Mouse (Mus musculus): ENCODE data around the gene Armt1.
"Not testable (repeated sequence)": the region's sequence is repeated elsewhere in the genome, so short reads cannot be mapped to it uniquely, and the experiment has no call there.

The Armt1 gene

DNA sequence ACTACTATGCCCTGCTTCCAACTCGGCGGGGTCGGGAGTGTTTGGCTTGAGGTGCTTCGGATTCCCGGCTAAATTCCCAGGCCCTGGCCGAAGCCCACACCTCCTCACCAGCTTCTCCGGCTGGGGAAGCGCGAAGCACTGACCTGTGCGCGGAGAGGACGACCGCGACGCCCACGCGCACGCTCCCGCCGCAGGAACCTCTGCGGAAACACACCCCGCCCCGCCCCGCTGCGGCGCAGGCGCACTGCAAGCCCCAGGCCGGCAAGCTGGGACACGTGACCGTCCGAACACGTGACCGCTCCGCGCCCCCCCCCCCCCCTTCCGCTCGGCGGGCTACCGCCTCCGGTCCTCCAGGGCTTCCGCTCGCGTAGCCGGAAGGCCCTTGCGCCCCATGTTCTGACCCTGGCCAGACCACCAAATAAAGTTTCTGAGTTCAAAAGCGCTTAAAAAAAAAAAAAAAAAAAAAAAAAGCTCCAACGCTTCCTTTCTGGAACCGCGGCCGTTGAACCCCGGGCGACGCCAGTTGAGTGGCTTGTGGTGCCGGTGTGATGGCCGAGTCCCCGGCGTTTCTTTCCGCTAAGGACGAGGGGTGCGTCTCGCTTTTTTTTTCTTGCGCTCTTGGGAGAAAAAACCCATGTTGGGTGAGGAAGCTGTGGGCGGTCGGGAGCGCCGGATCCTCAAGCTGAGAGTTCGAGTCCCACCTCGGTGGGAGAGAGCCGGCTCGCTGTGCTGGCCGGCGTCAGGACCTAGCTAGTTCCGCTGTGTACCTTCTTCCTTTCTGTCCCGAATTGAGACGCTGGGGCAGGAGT lies at the start of gene Armt1, which contains the start of gene Rmnd1:
TSS of gene Armt1 (plus strand) at position 345 of the 809 bp plus-strand sequence.
TSS of gene Rmnd1 (minus strand) at position 266 of the 809 bp plus-strand sequence.
- DNase-seq (ENCODE audit: low spot score), result peak; percentile 97

DNA sequence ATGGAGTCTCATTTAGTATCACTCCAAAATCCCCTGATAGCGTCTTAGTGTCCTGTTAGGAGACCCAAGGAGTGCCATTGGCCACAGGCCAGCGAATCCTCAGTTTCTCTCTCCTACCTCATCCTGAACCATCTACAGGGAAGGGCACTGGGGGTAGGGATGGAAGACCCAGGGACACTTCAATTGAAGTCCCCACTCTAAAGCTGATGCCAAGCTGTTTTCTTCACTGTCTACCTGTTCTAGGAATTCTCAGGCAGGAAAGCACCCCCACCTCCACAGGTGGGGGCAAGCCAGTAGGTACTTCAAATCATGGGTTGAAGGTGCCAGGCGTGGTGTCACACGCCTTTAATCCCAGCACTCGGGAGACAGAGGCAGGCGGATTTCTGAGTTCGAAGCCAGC lies 48.0 kb upstream of the Armt1 start:
- no peak for DNase-seq (ENCODE audit: low spot score)

- DNase-seq (ENCODE audit: low spot score), result peak; percentile 97
These were observed 45.4 kb upstream of the Armt1 start for GRCm38 (mm10) chr10:4386609-4387591.

DNA sequence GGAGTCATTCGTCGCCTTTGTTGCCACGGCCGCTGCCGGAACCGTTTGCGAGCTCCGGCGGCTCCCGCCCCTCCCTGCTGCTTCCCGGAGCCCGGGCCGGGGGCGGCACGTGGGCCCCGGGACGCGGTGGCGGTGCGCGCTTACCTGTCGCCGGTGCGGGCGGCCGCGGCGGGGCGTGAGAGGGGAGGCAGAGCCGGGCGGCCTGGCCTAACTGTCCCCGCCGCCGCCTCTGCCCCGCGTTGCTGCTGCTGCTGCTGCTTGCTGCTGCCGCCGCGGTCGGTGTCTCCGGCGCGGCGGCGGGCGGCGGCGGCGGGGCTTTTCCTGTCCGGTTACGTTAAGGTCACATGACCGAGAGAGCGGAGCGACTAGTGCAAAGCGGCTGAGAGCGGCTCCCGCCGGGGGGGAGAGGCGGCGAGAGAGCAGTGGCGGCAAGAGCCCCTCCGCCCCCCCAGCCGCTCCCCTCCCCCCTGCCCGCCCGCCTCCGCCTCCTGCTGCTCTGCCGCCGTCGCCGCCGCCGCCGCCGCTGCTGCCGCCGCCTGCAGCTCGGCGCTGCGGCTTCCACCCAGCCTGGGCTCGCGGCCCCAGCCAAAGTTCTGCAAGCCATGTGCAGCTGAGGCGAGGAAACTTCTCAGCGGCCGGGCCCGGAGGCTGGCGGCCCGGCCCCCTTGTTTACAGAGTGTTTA lies 44.4 kb upstream of the Armt1 start, which contains the start of gene Zbtb2:
TSS of gene Zbtb2 (minus strand) at position 408 of the 683 bp plus-strand sequence.
- peak; percentile 81 for DNase-seq (ENCODE audit: low spot score)

DNA sequence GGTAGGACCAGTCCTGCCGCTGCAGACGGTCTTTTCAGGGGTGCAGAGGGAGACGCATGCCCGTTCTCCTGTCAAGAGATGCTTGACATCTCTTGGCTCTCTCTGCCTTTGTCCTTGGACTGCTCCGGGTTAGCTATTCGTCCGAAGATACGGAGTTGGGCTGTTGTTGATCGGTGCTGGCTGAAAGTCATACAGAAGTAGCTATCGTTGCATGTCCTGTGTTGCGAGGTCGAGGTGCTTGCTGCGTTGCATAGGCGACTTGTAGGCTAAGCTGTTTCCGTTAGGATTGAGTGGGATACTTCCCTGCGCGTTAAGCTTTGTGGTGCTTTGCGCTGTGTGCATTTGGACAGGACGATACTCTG lies 43.9 kb upstream of the Armt1 start:
- DNase-seq (ENCODE audit: low spot score), result no peak

DNA sequence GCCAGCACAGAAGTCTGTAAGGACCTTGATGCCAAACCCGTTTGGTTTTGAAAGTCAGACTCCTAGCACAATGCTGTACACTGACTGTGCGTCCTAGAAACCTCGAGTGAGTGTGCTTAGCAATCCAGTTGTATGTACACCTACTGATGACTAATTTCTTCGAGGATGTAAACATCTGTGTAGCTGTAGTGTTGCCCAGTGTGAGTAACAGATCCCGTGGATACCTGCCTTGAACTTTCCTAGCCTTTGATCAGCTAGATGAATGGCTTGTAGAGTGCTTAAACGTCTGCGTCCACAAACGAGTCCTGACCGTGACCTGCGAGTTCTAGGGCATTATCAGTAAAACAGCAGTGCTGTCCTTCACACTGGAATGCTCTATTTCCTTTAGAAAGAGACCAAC lies 43.2 kb upstream of the Armt1 start:
- no peak for DNase-seq (ENCODE audit: low spot score)

DNA sequence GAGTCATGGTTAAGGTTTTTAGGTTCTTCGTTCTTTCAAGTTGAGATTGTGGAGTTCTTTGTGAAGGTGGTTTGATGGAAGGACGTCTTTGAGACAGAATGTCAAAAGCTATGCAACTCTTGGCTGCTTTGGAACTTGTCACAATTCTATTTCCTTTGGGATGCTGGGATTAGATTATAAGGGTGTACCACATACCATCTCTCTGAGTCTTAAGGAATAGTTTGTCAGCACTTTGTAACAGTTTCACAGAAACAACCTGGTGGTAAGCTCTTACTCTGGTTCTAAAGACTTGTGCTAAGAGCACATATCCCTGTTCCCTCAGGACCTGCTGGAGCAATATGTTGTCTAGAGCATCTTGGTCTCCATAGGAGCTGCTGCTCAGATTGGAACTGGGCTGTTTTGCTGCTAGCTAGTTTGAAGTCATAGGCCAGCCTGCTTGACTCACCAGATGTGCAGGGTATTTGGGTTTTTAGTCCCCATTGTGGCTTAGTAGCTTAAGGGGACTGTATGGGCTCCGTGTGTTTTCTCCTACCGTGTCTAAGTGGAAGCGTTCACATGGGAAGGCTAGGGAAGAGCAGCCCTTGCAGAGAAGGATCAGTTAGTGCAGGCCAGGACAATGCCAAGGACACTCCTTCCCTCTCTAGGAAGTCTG lies 42.7 kb upstream of the Armt1 start:
- DNase-seq (ENCODE audit: low spot score), result no peak

DNA sequence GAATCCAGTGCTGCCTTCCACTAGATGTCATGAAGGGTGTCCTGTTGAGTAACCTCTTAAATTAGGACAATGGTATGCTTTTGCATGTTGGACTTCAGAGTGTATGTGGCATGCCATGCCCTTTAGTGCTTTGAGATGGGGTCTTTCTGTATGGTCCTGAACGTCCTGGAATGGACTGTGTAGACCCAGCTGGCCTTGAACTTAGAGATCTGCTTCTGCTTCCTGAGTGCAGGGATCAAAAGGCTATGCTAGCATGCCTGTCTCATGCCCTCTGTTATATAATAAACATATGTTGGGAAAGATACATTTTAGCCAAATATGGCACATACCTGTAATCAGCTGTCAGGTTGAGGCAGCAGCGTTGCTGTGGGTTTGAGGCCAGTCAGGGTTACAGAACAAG lies 41.7 kb upstream of the Armt1 start:
- DNase-seq (ENCODE audit: low spot score), result no peak

DNA sequence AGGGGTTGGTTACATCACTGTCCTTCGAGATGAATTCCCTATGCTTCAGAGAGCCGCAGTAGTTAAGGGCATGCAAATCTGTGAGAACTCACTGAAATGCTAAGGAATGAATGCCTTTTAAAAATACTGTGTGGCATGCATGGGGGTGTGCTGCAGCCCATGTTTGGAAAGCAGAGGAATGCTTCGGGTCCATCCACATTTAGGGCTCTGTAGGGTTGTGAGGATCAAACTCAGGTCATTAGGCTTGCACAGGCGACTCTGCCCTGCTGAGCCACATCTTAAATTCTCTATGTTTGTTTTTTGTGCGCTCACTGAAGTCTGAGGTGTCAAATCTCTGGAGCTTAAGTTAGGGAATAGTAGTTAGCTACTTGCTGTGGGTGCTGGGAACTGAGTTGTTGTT lies 41.2 kb upstream of the Armt1 start:
- DNase-seq (ENCODE audit: low spot score), result no peak

- DNase-seq (ENCODE audit: low spot score), result no peak
These were observed 40.4 kb upstream of the Armt1 start for GRCm38 (mm10) chr10:4391851-4392250.

- DNase-seq (ENCODE audit: low spot score), result no peak
These were observed 36.9 kb upstream of the Armt1 start for GRCm38 (mm10) chr10:4395321-4395720.

DNA sequence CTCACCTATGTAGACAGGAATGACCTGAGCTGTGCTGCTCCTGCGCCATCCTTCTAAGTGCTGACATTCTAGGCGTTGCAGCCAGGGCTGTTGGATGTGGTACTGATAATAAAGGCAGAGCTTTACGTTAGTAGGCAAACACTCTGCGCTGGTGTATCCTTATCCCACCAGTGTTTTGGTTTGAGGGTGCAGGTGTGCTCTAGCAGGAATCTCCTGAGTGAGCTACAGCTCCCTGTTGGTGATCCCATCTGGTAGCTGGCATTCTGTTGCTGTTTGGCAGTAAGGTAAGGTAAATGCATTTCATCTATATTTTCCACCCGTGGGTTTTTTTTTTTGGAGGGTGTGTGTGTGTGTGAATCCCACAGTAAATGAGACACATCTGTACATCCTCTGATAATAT lies 34.2 kb upstream of the Armt1 start:
- DNase-seq (ENCODE audit: low spot score), result no peak

GRCm38 (mm10) chr10:4404895-4405491 lies 27.3 kb upstream of the Armt1 start:
- no peak for DNase-seq (ENCODE audit: low spot score)

DNA sequence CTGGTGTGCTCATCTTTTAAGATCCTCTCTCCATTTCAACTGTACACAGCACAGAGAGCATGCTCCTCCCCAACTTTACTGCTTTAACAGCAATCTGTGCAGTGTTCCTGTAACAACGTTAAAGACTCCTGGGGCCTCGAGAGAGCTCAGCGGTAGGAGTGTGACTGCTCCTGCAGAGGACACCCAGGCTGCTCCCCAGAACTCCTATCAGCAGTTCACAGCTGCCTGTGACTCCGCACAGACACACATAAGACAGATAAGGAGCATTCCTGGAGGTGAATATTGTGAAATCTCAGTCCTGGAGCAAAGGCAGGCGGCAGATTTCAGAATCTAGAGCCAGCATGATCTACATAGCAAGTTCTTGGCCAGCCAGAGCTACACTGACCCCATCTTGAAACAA lies 26.8 kb upstream of the Armt1 start:
- DNase-seq (ENCODE audit: low spot score), result no peak

GRCm38 (mm10) chr10:4407191-4407590 lies 25.1 kb upstream of the Armt1 start:
- no peak for DNase-seq (ENCODE audit: low spot score)

DNA sequence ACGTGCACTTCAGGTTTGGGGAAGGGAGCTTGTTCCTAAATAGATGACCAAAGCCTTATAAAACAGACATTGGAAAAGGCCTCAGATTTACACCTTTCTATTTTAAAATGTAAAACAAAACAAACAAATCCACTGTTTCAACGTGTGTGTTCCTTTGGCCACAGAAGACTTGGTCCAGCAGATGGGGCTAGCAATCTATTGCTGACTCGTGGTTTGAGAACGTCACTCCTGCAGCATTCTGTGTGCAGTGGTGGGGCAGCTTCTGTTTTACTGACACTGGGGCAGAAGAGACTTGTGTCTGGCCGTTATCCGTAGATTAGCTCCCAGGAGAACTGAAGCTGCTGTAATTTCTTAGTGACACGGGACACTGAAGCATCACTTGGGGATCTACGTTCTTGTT lies 7.0 kb upstream of the Armt1 start:
- peak; percentile 59 for DNase-seq (ENCODE audit: low spot score)

DNA sequence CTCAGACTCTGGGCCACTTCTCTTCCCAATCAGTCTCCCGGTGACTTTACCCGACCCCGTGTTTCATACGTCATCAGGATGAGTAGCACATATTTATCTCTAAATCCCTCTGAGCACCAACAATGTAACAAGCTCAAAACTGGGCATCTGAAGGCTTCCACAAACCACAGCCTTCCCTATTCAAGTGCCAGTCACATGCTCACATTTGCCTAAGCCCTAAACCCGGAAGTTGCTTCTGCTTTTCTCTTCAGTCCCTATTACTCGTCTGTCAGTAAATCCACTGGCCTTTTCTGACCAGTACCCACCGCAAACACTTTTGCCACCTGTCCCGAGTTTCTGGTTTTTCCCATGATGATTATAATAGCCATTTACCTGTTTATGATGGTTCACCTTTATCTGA lies 1.9 kb upstream of the Armt1 start:
- no peak for DNase-seq (ENCODE audit: low spot score)

DNA sequence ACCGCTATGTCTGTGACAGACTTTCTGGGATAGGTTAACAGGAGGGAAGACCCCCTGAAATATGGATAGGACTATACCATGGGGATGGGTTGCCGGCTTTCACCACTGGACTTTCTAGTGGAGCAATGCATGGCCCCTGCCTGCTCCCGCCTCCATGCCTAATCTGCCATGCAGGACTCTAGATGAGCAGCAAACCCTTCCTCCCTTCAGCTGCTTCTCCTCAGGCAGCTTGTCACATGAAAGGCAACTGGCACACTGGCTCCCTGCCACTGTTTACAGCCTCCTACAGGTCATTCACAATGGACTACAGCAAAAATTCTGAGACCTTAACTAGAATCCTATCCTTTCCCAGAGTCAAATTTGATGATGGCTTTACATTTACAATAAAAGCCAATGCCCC lies 1.4 kb upstream of the Armt1 start:
- DNase-seq (ENCODE audit: low spot score), result no peak

- DNase-seq (ENCODE audit: low spot score), result no peak
These were observed 533 bp upstream of the Armt1 start for GRCm38 (mm10) chr10:4431746-4432122.

DNA sequence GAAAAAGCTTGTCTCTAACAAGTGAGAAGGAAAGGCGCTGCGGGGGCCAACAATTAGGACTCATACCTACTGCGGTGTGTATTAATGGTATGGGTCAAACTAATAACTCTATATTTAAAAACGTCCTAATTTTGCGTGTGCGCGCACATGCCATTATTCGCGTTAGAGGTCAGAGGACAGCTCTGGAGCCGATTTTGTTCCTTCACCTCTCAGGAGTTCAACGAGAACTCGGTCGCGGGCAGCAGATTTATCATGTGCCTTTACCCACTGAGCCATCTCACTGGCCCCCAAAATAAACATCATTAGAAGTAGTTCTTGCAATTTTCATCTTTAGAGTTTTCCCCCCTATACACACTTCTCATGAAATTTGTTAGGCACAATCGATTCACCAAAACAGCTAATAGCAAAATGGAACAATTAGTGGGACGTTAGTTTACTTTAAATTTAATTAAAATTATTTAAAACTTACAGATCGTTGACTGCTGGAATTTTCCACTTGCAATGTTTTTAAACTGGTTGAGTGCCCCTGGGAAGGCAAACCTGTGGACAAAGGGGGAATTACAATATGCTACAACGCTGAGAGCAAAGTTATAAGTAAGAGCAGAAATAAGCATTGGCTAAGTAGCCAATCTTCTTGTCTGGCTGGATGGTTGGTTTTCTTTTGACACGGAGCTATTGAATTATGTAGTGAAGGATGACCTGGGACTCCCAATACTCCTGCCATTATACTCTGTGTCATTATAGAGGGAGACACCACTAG lies 909 bp downstream of the Armt1 start:
- no peak for DNase-seq (ENCODE audit: low spot score)

DNA sequence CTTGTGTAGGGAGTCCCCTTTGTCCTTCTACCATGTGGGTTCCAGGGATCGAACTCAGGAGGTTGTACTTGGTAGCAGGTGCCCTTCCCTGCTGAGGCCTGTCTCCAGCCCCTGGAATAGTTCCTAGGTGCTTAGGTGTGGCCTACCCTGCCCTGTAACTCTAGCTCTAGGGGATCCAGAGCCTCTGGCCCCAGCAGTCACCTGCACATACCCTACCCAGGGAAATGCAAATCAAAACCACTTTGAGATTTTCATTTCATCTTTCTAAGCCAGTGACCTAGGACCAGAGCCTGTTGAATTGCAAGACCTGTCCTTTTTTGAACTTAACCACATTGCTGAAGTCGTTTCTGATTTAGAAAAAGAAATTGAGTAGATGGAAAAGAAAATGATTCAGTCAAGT lies 1.6 kb downstream of the Armt1 start:
- not testable (repeated sequence) for DNase-seq (ENCODE audit: low spot score)

Measured in testis, postnatal 10 days (tissue).